Mouse (Mus musculus): ENCODE measurements at regions not wholly inside any gene's neighbourhood (a gene's known extent, or its start where the extent isn't known, plus 50 kb on each side); places are given as distances from the start of the nearest gene placed in this dataset.

- H3K4me3 ChIP-seq, result no peak overlapping the region
- H3K4me2 ChIP-seq (ENCODE audit: low read depth), result no peak overlapping the region
- no peaks in the 10 kb centered on the region for H3K27me3 ChIP-seq (ENCODE audit: control insufficient read depth, insufficient read depth, insufficient read length)
- H3K79me2 ChIP-seq (ENCODE audit: control insufficient read depth, insufficient read depth), result no peaks in the 10 kb centered on the region
- TF ChIP-seq MAX (IDR thresholded peaks at IDR 0.05; ENCODE audit: low read depth), result no peak
- no peak for TF ChIP-seq MYOG (IDR thresholded peaks at IDR 0.05; ENCODE audit: control insufficient read depth in 1 of 3, insufficient read depth in 1 of 3, insufficient read length in 2 of 3, low read depth in 2 of 3)
- no peak for TF ChIP-seq USF1 (IDR thresholded peaks at IDR 0.05; ENCODE audit: low read depth)
- no peak for TF ChIP-seq TCF3 (IDR thresholded peaks at IDR 0.05; ENCODE audit: insufficient read length, low read depth)
- TF ChIP-seq REST (IDR thresholded peaks at IDR 0.05; ENCODE audit: insufficient read depth, insufficient read length), result no peak
- no peaks in the 10 kb centered on the region for H3K36me3 ChIP-seq (ENCODE audit: control insufficient read depth, insufficient read depth)
- H3ac ChIP-seq (ENCODE audit: control insufficient read depth, insufficient read length), result no peak overlapping the region
Observed at GRCm38 (mm10) chr2:46678366-46678765, 1561.2 kb upstream of the Zeb2 start.

- no peak overlapping the region for H3K4me2 ChIP-seq (ENCODE audit: low read depth)
- H3K36me3 ChIP-seq (ENCODE audit: control insufficient read depth, insufficient read depth), result no peaks in the 10 kb centered on the region
- no peak overlapping the region for H3ac ChIP-seq (ENCODE audit: control insufficient read depth, insufficient read length)
- TF ChIP-seq CEBPB (IDR thresholded peaks at IDR 0.05; ENCODE audit: insufficient read depth, poor library complexity, severe bottlenecking) (no peak), MYOG (IDR thresholded peaks at IDR 0.05; ENCODE audit: control insufficient read depth in 1 of 3, insufficient read depth in 1 of 3, insufficient read length in 2 of 3, low read depth in 2 of 3) (no peak), MYOD1 (IDR thresholded peaks at IDR 0.05; ENCODE audit: control insufficient read depth in 1 of 3, insufficient read length in 2 of 3, low read depth in 2 of 3) (no peak), E2F4 (IDR thresholded peaks at IDR 0.05; ENCODE audit: insufficient read depth) (no peak), TCF3 (IDR thresholded peaks at IDR 0.05; ENCODE audit: insufficient read length, low read depth) (no peak), MAX (IDR thresholded peaks at IDR 0.05; ENCODE audit: low read depth) (no peak), USF1 (IDR thresholded peaks at IDR 0.05; ENCODE audit: low read depth) (no peak), SRF (IDR thresholded peaks at IDR 0.05; ENCODE audit: control insufficient read depth, insufficient read length, low read depth) (no peak), TCF12 (IDR thresholded peaks at IDR 0.05; ENCODE audit: insufficient read depth, poor library complexity, severe bottlenecking) (no peak), POLR2A (IDR thresholded peaks at IDR 0.05; ENCODE audit: insufficient read length, low read depth) (no peak), POLR2AphosphoS2 (IDR thresholded peaks at IDR 0.05; ENCODE audit: insufficient read length, low read depth) (no peak), REST (IDR thresholded peaks at IDR 0.05; ENCODE audit: insufficient read depth, insufficient read length) (no peak)
- no peak overlapping the region for H3K4me3 ChIP-seq
- H3K27me3 ChIP-seq (ENCODE audit: control insufficient read depth, insufficient read depth, insufficient read length), result no peaks in the 10 kb centered on the region
- H3K79me2 ChIP-seq (ENCODE audit: control insufficient read depth, insufficient read depth), result no peaks in the 10 kb centered on the region
Observed at GRCm38 (mm10) chr2:46669517-46670291, 1552.5 kb upstream of the Zeb2 start.

- Histone ChIP-seq H3ac (ENCODE audit: control insufficient read depth, insufficient read length) (no peak overlapping the region), H3K4me3 (no peak overlapping the region), H3K4me2 (ENCODE audit: low read depth) (no peak overlapping the region), H3K79me2 (ENCODE audit: control insufficient read depth, insufficient read depth) (no peaks in the 10 kb centered on the region), H3K27me3 (ENCODE audit: control insufficient read depth, insufficient read depth, insufficient read length) (no peaks in the 10 kb centered on the region), H3K36me3 (ENCODE audit: control insufficient read depth, insufficient read depth) (no peaks in the 10 kb centered on the region)
- TF ChIP-seq SRF (IDR thresholded peaks at IDR 0.05; ENCODE audit: control insufficient read depth, insufficient read length, low read depth) (no peak), CEBPB (IDR thresholded peaks at IDR 0.05; ENCODE audit: insufficient read depth, poor library complexity, severe bottlenecking) (no peak), TCF3 (IDR thresholded peaks at IDR 0.05; ENCODE audit: insufficient read length, low read depth) (no peak), USF1 (IDR thresholded peaks at IDR 0.05; ENCODE audit: low read depth) (no peak), POLR2A (IDR thresholded peaks at IDR 0.05; ENCODE audit: insufficient read length, low read depth) (no peak), TCF12 (IDR thresholded peaks at IDR 0.05; ENCODE audit: insufficient read depth, poor library complexity, severe bottlenecking) (no peak), E2F4 (IDR thresholded peaks at IDR 0.05; ENCODE audit: insufficient read depth) (no peak), MYOG (IDR thresholded peaks at IDR 0.05; ENCODE audit: control insufficient read depth in 1 of 3, insufficient read depth in 1 of 3, insufficient read length in 2 of 3, low read depth in 2 of 3) (no peak), POLR2AphosphoS2 (IDR thresholded peaks at IDR 0.05; ENCODE audit: insufficient read length, low read depth) (no peak), MAX (IDR thresholded peaks at IDR 0.05; ENCODE audit: low read depth) (no peak), REST (IDR thresholded peaks at IDR 0.05; ENCODE audit: insufficient read depth, insufficient read length) (no peak)
Observed at GRCm38 (mm10) chr2:46666990-46667337, 1549.8 kb upstream of the Zeb2 start.

DNA sequence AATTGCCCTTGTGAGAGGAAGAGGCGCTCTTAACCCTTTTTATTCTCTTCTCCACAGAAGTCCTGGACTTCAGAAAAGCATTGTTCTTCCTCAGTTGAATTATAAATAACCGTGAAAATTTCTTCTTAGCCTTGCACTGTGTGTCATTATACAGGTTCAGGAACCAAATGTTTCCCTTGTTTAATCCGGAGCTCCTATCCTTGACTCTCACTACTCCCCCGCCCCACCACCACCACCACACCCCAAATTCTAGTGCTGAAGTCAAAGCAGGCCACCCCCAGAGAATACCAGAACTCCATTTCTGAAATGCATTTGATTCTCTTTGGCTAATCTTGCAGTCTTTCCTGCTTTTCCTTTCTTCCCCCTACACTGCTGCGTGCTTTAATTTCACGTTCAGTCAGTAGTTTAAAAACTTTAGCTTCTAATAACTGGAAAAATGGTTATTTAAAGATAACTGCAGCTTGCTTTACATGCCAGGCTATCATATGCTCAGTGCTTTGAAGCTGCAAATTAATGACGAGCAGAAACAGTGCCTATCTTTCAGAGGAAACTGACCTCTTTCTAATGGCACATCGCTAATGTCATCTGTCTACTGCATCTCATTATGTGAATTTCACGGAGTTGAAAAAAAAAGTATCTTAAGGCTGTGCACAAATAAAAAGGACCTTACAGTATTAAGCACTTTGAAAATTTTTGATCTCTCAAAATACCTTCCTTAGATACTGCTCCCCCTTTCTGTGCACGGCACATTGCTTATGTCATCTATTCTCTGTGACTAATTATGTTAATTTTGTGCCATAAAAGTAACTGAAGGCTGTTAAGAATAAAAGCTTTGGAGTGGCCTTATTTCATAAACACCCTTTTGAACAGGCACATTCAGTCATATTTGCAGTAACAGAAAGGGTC, 1549.1 kb upstream of the Zeb2 start:
- H3K4me2 ChIP-seq (ENCODE audit: low read depth), result no peak overlapping the region
- no peaks in the 10 kb centered on the region for H3K27me3 ChIP-seq (ENCODE audit: control insufficient read depth, insufficient read depth, insufficient read length)
- TF ChIP-seq CEBPB (IDR thresholded peaks at IDR 0.05; ENCODE audit: insufficient read depth, poor library complexity, severe bottlenecking) (no peak), USF1 (IDR thresholded peaks at IDR 0.05; ENCODE audit: low read depth) (no peak), POLR2AphosphoS2 (IDR thresholded peaks at IDR 0.05; ENCODE audit: insufficient read length, low read depth) (no peak), SRF (IDR thresholded peaks at IDR 0.05; ENCODE audit: control insufficient read depth, insufficient read length, low read depth) (no peak), MAX (IDR thresholded peaks at IDR 0.05; ENCODE audit: low read depth) (no peak), MYOD1 (IDR thresholded peaks at IDR 0.05; ENCODE audit: control insufficient read depth in 1 of 3, insufficient read length in 2 of 3, low read depth in 2 of 3) (no peak), REST (IDR thresholded peaks at IDR 0.05; ENCODE audit: insufficient read depth, insufficient read length) (no peak), POLR2A (IDR thresholded peaks at IDR 0.05; ENCODE audit: insufficient read length, low read depth) (no peak), TCF12 (IDR thresholded peaks at IDR 0.05; ENCODE audit: insufficient read depth, poor library complexity, severe bottlenecking) (no peak), E2F4 (IDR thresholded peaks at IDR 0.05; ENCODE audit: insufficient read depth) (no peak), MYOG (IDR thresholded peaks at IDR 0.05; ENCODE audit: control insufficient read depth in 1 of 3, insufficient read depth in 1 of 3, insufficient read length in 2 of 3, low read depth in 2 of 3) (no peak), TCF3 (IDR thresholded peaks at IDR 0.05; ENCODE audit: insufficient read length, low read depth) (no peak)
- H3K4me3 ChIP-seq, result no peak overlapping the region
- H3ac ChIP-seq (ENCODE audit: control insufficient read depth, insufficient read length), result no peak overlapping the region
- H3K79me2 ChIP-seq (ENCODE audit: control insufficient read depth, insufficient read depth), result no peaks in the 10 kb centered on the region
- no peaks in the 10 kb centered on the region for H3K36me3 ChIP-seq (ENCODE audit: control insufficient read depth, insufficient read depth)
